Mouse (Mus musculus) gastrocnemius, postnatal 14 days (tissue): ENCODE data around the gene Ugt1a7c. TPM values are rescaled to one million over a fixed set of nuclear protein-coding genes. Genes with fewer than 3 reads are reported as not detected.
"Not testable (repeated sequence)": the region's sequence is repeated elsewhere in the genome, so short reads cannot be mapped to it uniquely, and the experiment has no call there.

Experiments
- DNase-seq: peaks from one replicate; pipeline ENCODE4 v3.0.0; 2021; ENCODE audit warnings: mixed read lengths
- intact Hi-C: fragments of 180-260 bp; cut with DNase I; formaldehyde crosslinking; loops from one replicate; pipeline ENCODE4 v1.15.1; 2025; ENCODE audit warnings: low total_unique reads
- total RNA-seq, 2 experiments: library from RNA; stranded (reverse); gene quantifications; 2 replicates each; pipeline ENCODE4 v1.2.3; 2021

The Ugt1a7c gene
- total RNA-seq, 2 experiments from 2014 or later = 0.60 to 0.94 TPM

DNA sequence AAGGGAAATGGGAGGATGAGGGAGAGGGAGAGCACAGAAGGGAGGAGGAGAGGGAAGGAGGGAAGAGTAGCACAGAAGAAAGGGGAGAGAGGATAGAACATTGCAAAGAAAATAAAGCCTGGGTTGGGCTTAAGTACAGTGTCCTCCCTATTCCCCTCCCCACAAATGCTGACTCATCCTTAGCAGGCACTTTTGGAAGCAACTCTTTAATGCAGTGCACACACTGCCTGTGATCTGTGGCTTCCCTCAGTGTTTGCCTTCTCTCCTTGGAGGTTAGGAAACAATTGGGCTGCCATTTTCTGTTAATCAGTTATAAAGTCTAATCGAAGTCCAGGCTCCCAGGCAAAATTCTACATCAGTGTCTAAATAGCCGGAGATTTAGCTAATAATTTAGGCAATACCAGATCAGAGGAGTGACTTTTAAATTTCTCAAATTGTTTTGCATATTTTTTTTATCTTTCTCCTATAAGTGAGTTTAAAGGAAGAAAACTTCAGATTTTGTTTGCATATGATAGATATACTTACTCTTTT, 14.2 kb downstream of the Ugt1a7c start:
- DNase-seq, intact Hi-C loops: not testable (repeated sequence)

DNA sequence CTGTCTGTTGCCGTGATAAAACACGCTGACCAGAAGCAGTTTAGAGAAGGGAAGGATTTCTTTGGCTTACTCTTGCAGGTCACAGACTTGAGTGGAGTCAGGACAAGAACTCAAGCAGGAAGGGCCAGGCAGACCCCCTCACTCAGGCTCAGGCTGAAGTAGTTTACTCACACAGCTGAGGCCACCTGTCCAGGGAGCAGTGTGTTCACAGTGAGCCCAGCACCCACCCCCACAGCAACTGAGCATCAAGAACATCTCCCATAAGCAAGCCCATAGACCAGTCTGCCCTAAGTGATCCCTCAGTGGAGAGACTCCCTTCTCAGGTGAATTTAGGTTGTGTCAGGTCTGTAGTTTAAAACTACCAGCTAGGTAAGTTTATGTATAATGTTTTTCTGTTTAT, 14.7 kb downstream of the Ugt1a7c start:
- DNase-seq, intact Hi-C loops: not testable (repeated sequence)

DNA sequence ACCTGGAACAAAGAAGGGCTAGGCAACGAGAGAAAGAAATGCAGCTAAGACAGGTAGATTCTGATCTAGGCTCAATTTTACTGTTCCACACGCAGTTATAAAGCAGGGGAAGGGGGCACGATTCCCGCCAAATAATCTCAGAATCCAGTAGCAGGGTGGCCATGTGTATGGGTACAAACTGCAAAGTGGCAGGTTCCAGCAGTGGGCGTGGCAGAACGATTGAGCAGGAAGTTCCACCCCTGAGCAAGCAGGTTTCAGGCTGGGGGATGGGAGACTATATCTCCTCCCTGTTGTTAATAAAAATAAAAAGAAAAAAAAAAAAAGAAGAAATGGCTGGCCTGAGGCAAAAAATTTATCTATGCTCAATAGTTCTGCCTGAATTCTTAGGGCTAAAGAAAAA, 17.9 kb downstream of the Ugt1a7c start:
- intact Hi-C loops = not testable (repeated sequence)

DNA sequence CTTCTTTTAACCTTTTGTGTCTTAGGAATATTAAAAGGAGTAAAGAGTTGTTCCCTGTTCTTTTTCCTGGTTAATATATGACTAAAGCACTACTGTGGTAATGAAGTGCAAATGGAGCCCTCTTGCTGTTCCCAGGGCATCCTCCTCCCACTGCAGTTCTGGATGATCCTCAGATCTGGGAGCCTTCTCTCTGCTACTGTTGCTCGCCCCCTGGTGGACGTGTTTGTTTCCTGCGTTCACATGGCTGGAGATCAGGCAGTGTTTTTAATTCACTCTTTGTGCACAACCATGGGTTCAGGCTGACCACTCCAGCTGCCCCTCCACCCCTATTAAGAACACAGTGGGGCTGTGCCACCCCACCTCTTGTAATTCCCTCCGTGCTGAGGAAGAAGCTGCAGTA, 25.7 kb downstream of the Ugt1a7c start:
- intact Hi-C loops, DNase-seq: not testable (repeated sequence)

More for the DNA sequence above, 17.9 kb downstream of the Ugt1a7c start:
- DNase-seq = not testable (repeated sequence)

DNA sequence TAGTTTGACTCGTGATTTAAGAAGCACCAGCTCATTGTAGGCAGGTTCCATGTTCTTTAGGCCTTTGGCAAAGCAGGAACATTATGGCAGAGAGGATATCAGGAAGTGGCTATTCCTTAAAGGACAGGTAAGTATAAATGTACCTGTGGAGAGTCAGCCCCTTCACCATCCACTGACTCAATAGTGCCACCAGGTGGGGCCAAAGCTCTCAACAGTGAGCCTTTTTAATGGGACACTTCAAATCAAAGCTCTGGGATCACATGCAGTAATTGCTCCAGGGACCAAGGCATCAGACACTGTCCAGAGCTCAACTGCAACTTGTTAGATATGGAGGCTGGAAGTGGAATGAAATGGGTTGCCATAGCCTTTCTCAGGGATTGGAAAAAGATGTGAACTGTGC, 26.7 kb downstream of the Ugt1a7c start:
- intact Hi-C loops = not testable (repeated sequence)

DNA sequence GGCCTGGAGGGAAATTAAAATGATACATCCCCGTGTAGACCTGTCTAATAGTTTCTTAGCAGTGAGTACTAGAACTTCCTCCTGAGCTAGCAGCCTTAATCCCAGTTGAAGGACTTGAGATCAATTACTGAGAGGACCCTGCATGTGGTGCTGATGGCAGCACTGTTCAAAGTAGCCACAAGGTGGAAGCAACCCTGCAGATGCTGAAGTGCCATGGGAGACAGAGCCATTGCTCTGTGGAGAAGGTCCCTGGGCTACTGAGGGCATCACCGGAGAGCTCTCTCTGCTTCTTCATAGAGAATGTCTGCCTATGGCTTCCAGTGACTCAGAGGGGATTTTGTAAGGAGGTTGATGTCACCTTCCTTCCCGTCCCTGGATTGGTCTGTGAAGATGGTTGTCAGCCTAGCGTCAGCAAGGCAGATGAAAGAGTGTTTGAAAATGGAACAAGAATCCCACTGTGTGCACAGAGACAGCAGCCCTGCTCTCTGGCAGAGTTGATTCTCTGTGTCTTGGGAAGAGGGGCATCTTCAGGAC, 31.0 kb downstream of the Ugt1a7c start:
- intact Hi-C loops, DNase-seq: not testable (repeated sequence)

More for the DNA sequence above, 26.7 kb downstream of the Ugt1a7c start:
- DNase-seq = not testable (repeated sequence)

DNA sequence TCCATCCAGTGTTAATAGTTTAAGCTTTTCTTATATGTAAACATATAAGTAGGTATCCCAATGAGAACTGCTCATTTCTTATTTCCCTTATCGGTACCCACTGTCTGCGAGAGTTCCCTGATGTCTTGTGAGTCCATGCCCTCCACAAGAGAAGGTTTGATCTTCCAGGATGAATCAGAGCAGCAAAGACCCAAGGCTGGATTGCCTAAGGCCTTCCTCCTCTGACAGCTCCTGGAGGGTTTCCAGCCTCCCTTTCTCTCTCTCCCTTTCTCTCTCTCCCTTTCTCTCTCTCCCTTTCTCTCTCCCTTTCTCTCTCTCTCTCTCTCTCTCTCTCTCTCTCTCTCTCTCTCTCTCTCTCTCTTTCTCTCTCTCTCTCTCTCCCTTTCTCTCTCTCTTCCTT, 34.2 kb downstream of the Ugt1a7c start:
- DNase-seq, intact Hi-C loops: not testable (repeated sequence)

DNA sequence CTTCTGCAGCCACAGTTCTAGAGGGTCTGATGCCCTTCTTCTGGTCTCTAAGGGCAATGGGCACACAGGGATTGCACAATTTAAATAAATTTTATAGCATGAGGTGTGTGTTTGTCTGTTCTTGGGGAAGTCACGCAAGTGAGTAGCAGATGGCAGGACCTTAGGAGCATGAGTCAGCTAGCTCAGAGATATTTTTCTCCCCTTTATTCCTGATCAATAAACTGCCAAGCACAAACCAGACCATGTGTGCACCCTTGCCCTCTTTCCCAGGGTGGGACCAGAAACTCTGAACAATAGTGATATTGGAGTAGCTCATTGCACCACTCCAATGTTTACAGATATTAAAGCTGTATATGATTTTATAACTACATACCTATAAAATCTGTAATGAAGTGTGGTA, 35.4 kb downstream of the Ugt1a7c start:
- intact Hi-C loops, DNase-seq: not testable (repeated sequence)

DNA sequence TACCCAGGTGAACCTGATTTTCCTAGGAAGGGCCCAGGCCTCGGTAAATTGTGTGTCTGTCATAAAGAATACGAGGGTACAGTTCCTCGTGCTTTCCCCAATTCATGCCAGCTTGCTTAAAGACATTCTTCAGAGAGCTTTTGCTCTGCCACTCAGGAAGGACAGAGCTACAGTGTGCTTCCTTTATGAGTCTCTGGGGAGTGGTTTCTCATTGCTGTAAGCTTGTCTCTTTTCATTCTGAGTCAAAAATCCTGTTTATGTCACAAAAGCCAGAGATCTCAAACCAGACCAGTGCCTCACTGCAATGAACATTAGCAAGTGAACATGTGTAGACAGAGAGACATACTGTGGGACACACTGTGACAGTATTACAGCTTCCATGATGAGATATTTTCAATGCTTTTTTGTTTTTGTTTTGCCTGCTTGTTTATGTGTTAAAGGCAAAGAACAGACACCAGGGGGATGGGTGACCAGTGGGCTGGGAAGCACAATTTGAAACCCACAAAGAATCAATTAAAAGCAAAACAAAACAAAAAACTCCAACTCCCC, 39.1 kb downstream of the Ugt1a7c start:
- intact Hi-C loops = no loop called here
- DNase-seq = no peak

DNA sequence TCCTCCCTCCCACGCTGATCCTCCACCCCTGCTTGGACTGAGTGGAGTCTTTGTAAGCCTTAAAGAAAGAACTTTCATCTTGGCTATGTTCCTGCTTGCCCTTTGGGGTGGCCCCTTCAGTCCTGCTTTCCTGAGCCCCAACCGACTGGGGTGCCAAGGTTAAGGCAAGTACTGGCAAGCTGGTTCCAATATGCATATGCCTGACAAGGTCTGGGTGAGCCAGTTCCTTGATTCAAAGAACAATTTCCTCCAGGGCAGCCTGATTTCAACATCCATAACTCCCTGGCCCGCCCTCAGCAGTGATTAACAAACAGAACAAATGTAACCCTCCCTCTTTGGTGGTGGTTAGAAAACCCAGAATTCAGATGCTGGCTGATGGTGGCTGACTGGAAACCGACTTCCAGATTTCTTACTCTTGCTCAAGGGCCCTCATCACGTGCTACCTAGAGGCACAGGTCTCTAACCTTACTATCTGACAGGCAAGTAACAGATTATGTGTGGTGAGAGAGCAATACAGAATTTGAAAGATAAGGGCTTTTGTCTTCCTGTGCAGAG, 39.7 kb downstream of the Ugt1a7c start, which contains the start of gene Ugt1a6a:
Gene Ugt1a6a (plus strand): TSS at position 353 of the 555 bp plus-strand sequence.
- peak; percentile 7 for DNase-seq
- intact Hi-C loops = not testable (repeated sequence)

DNA sequence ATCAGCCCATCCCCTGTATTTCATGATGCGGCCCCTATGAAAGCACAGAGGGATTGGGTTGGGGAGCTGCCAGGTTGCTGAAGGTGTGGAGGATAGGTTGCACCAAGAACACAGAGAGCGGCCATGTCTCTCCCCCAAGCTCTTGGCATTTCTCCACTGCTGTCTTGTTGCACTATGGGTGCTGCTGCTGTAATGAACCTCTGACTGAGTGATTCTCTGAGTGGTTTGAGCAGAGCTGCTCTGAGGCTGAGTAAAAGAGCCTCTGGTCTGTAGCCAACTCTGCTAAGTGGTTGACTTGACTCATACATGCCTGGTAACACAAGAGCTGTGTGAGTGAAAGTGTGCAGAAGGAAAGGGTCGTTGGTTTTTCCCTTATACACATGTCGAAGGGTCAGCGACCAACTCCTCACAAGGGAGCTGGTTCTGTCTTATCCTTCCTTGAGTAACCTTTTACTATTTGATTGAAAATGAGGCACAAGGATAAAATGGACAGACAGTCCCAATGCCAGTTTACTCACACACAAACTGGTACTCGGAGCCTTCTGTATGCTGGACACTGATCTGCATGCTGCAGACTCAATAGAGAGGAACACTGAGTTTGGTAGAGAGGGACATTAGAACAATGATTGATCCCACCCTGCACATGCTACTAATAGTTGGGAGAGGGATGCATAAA, 40.5 kb downstream of the Ugt1a7c start:
- DNase-seq, intact Hi-C loops: not testable (repeated sequence)

DNA sequence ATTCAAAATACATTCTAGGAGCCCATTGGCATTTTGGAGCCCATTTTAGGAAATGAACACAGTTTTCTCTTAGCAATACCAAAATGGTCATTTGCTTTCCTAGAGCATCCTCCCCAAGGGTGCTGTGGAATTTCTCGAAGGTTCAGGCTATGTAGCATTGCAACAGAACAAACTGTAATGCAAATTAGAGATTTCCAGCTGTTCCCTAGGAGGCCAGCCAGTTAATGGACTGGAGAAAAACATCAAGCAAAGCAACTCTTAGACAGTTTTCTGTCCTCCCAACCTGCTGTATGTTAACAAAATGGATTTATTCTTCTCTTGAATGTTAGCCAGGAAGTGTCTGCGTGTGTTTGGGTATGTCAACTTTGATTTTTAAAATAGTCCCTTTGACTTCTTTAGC, 41.8 kb downstream of the Ugt1a7c start:
- DNase-seq = no peak
- intact Hi-C loops = no loop called here

DNA sequence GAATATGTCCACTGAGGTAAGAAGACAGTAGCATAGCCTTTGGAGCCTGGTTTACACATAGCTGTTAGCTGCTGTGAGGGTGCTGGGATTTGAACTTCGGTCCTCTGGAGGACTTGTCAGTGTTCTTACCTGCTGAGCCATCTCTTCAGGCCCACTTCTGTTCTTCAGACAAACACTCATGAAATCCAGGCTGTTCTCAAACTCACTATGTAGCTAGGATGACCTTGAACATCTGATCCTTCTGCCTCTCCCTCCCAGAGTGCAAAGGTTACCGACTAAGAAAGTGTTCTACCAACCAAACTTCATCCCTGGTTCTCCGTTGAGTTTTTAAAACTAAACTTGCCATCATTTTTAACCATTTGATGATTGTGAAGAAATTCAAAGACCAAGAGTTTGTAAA, 42.4 kb downstream of the Ugt1a7c start:
- intact Hi-C loops = no loop called here
- DNase-seq = no peak

DNA sequence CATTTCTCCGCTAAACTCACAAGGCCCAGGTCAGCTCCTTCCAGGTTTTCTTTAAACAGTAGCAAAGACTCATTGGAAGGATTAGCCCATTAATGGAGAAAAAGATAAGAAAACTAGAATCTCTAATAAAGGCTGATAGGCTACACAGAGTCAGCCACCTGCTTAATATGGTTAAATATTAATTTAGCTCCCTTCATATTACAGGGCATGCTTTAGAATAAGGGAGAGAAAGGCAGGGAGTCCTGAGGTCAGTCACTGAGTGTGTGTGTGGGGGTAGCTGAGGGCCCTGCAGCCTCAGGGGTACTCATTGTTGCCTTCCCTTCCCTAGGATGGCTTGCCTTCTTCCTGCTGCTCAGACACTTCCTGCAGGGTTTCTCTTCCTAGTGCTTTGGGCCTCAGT, 43.3 kb downstream of the Ugt1a7c start:
- intact Hi-C loops = no loop called here
- no peak for DNase-seq

DNA sequence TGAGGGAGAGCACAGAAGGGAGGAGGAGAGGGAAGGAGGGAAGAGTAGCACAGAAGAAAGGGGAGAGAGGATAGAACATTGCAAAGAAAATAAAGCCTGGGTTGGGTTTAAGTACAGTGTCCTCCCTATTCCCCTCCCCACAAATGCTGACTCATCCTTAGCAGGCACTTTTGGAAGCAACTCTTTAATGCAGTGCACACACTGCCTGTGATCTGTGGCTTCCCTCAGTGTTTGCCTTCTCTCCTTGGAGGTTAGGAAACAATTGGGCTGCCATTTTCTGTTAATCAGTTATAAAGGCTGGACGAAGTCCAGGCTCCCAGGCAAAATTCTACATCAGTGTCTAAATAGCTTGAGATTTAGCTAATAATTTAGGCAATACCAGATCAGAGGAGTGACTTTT, 45.6 kb downstream of the Ugt1a7c start:
- DNase-seq, intact Hi-C loops: not testable (repeated sequence)

DNA sequence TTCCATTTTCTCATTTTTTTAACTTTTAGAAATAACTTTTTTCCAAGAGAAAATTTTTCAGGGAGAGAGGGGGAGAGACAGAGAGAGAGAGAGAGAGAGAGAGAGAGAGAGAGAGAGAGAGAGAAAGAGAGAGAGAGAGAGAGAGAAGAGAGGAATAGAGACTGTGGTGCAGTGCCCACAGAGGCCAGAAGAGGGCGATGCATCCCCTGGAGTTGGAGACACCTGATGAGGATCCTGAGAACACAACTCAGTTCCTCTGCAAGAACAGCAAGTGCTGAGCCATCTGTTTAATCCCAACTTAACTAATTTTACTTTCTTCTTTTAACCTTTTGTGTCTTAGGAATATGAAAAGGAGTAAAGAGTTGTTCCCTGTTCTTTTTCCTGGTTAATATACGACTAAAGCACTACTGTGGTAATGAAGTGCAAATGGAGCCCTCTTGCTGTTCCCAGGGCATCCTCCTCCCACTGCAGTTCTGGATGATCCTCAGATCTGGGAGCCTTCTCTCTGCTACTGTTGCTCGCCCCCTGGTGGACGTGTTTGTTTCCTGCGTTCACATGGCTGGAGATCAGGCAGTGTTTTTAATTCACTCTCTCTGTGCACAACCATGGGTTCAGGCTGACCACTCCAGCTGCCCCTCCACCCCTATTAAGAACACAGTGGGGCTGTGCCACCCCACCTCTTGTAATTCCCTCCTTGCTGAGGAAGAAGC, 49.3 kb downstream of the Ugt1a7c start:
- intact Hi-C loops = not testable (repeated sequence)

DNA sequence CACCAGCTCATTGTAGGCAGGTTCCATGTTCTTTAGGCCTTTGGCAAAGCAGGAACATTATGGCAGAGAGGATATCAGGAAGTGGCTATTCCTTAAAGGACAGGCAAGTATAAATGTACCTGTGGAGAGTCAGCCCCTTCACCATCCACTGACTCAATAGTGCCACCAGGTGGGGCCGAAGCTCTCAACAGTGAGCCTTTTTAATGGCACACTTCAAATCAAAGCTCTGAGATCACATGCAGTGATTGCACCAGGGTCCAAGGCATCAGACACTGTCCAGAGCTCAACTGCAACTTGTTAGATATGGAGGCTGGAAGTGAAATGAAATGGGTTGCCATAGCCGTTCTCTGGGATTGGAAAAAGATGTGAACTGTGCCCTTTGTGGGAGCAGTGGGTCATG, 50.4 kb downstream of the Ugt1a7c start:
- DNase-seq, intact Hi-C loops: not testable (repeated sequence)

More for the DNA sequence above, 49.3 kb downstream of the Ugt1a7c start:
- peak; percentile 33 for DNase-seq

DNA sequence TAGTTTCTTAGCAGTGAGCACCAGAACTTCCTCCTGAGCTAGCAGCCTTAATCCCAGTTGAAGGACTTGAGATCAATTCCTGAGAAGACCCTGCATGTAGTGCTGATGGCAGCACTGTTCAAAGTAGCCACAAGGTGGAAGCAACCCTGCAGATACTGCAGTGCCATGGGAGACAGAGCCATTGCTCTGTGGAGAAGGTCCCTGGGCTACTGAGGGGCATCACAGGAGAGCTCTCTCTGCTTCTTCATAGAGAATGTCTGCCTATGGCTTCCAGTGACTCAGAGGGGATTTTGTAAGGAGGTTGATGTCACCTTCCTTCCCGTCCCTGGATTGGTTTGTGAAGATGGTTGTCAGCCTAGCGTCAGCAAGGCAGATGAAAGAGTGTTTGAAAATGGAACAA, 55.3 kb downstream of the Ugt1a7c start:
- intact Hi-C loops, DNase-seq: not testable (repeated sequence)

DNA sequence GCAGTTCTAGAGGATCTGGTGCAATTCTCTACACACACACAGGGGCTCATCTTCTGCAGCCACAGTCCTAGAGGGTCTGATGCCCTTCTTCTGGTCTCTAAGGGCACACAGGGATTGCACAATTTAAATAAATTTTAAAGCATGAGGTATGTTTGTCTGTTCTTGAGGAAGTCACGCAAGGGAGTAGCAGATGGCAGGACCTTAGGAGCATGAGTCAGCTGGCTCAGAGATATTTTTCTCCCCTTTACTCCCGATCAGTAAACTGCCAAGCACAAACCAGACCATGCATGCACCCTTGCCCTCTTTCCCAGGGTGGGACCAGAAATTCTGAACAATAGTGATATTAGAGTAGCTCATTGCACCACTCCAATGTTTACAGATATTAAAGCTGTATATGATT, 63.6 kb downstream of the Ugt1a7c start:
- intact Hi-C loops = no loop called here
- DNase-seq = no peak

DNA sequence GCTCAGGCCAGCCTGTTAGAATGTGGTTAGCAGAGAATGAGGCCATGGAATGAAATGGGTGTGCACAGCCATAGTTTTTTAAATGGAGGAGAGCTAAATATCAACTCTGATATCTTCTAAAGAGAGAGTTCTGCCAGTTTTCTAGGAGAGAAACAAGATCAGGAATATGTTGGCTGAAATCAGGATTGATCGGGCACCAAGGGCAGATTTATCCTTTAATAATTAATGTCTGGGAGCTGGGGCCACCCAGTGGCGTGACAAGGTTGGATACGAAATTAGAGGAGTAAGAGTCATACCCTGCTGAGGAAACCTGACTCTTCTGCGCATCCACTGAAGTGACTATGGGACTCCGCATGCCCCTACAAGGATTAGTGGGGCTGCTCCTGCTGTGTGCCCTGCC, 70.8 kb downstream of the Ugt1a7c start, which contains the start of gene Ugt1a5:
Gene Ugt1a5 (plus strand): TSS at position 302 of the 400 bp plus-strand sequence.
- no peak for DNase-seq
- intact Hi-C loops = no loop called here
